Mouse (Mus musculus) E14TG2a.4 (cell line): ENCODE measurements around the gene Wfs1.

ENCODE experiments used
- H3K27me3 ChIP-seq: 2 replicates; pipeline ENCODE4 v1.6.1; 2014; ENCODE audit warnings: low read length, control low read depth; ENCODE audit not compliant: insufficient read depth
- H3K36me3 ChIP-seq: 2 replicates; pipeline ENCODE4 v1.6.1; 2014; ENCODE audit warnings: low read length, control low read depth; ENCODE audit not compliant: insufficient read depth
- H3K4me1 ChIP-seq: replicated peaks from 2 replicates; pipeline ENCODE4 v1.6.1; 2014; ENCODE audit warnings: low read depth, low read length, control low read depth
- H3K4me3 ChIP-seq: replicated peaks from 2 replicates; pipeline ENCODE4 v1.5.1; 2014; ENCODE audit warnings: mild to moderate bottlenecking, low read length
- H3K9me3 ChIP-seq: 2 replicates; pipeline ENCODE4 v1.6.1; 2014; ENCODE audit warnings: low read length, control low read depth
- CTCF ChIP-seq: conservative IDR thresholded peaks from 2 replicates; pipeline ENCODE4 v1.5.1; 2014; ENCODE audit warnings: low read length
- NANOG ChIP-seq: IDR thresholded peaks from 2 replicates; pipeline ENCODE4 v1.6.1; 2014; ENCODE audit warnings: borderline replicate concordance, low read length, mixed read lengths
- POU5F1 ChIP-seq: IDR thresholded peaks from 2 replicates; pipeline ENCODE4 v1.6.1; 2014; ENCODE audit warnings: low read length, borderline replicate concordance

The Wfs1 gene

GRCm38 (mm10) chr5:36918016-36918415 lies 71.0 kb downstream of the Wfs1 start:
- H3K36me3 ChIP-seq, result no peaks in the 10 kb centered on the region
- H3K27me3 ChIP-seq, result peaks cover 2% of the 10 kb centered on the region; the same call in 1 of the 2 replicates
- TF ChIP-seq POU5F1, result no peak
- H3K4me3 ChIP-seq, result no peak overlapping the region
- H3K9me3 ChIP-seq, result no peaks in the 10 kb centered on the region
- peaks cover 44% of the 10 kb centered on the region for H3K4me1 ChIP-seq

GRCm38 (mm10) chr5:36917245-36917644 lies 71.8 kb downstream of the Wfs1 start:
- Histone ChIP-seq H3K4me1 (peaks cover 52% of the 10 kb centered on the region), H3K9me3 (no peaks in the 10 kb centered on the region), H3K4me3 (no peak overlapping the region), H3K27me3 (peaks cover 9% of the 10 kb centered on the region; the same call in 1 of the 2 replicates), H3K36me3 (no peaks in the 10 kb centered on the region)
- TF ChIP-seq POU5F1, result no peak
- TF ChIP-seq CTCF, result no peak
- no peak for TF ChIP-seq NANOG

GRCm38 (mm10) chr5:36916581-36916980 lies 72.4 kb downstream of the Wfs1 start:
- Histone ChIP-seq H3K4me1 (peaks cover 58% of the 10 kb centered on the region), H3K9me3 (no peaks in the 10 kb centered on the region), H3K27me3 (peaks cover 10% of the 10 kb centered on the region; the same call in 1 of the 2 replicates), H3K4me3 (no peak overlapping the region), H3K36me3 (no peaks in the 10 kb centered on the region)
- TF ChIP-seq CTCF (no peak), NANOG (no peak), POU5F1 (no peak)
